Comparison of ENCODE assay signal across 14 mouse cellular contexts in the genomic region with DNA sequence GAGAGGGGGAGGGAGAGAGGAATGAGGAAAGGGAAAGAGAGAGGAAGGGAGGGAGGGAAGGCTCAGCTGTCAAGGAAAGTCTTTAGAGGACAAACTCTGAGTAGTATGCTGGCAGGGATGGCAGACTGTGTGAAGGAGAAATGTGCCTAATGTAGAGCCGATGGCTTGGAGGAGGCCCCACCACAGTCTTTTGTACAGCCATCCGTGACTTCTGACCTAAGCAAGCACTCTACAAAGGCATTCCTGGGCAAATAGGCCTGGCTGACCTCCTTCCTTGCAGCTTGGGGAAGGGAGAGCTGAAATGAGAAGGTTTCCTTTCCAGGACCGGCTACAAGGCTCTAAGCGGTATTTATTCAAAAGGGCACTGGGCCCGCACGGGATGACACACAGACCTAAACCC.
A peak's percentile ranks its signal among the peaks of the same experiment; 100 is the strongest.
DNase-seq lines count a peak whose midpoint lies in the region; ATAC-seq lines count a peak whose summit lies in the region.
"Had no signal": no experiment of that assay in that cellular context is flagged by ENCODE, and none has a peak within 500 bp of the region (broad histone marks: within the 10 kb centered on the region; RNA-seq: fewer than 3 reads in every experiment).

No protein-coding gene starts in this region.

- WGBS in hindbrain, embryonic 11.5 days, result 31% methylated on average over 6 of the region's 6 CpGs
- WGBS in hindbrain, embryonic 13.5 days, result 26% methylated on average over 6 of the region's 6 CpGs
- 54% methylated on average over 6 of the region's 6 CpGs for WGBS in limb, embryonic 13.5 days
- WGBS in liver, embryonic 11.5 days, result 77% methylated on average over 6 of the region's 6 CpGs

- H3K36me3 ChIP-seq in hindbrain, embryonic 11.5 days (ENCODE audit: control insufficient read depth, insufficient read depth, low read length), result no peaks in the 10 kb centered on the region
- peaks cover 4% of the 10 kb centered on the region; the same call in 1 of the 2 replicates for H3K36me3 ChIP-seq in hindbrain, embryonic 13.5 days
- H3K36me3 ChIP-seq in limb, embryonic 13.5 days, result no peaks in the 10 kb centered on the region
- no peaks in the 10 kb centered on the region for H3K36me3 ChIP-seq in liver, embryonic 11.5 days (ENCODE audit: control insufficient read depth, insufficient read depth, low read length)
- H3K36me3 ChIP-seq: heart, embryonic 15.5 days; liver, embryonic 12.5 days had no signal

- peak overlapping the region; percentile 31; the same call in 1 of the 2 replicates for H3K9ac ChIP-seq in hindbrain, embryonic 11.5 days (ENCODE audit: low read depth, low read length)
- H3K9ac ChIP-seq in hindbrain, embryonic 13.5 days, result no peak overlapping the region
- 0 out of 2 replicates have a peak overlapping the region, but pooled peaks have one; percentile 19 for H3K9ac ChIP-seq in limb, embryonic 13.5 days
- no peak overlapping the region for H3K9ac ChIP-seq in liver, embryonic 11.5 days (ENCODE audit: low read depth, low read length)
- H3K9ac ChIP-seq: heart, embryonic 15.5 days; liver, embryonic 12.5 days had no signal

- H3K4me1 ChIP-seq in hindbrain, embryonic 11.5 days (replicated peaks; ENCODE audit: control insufficient read depth, insufficient read depth, low read length), result no peaks in the 10 kb centered on the region; the same call in 1 of the 2 replicates
- peaks cover 9% of the 10 kb centered on the region for H3K4me1 ChIP-seq in hindbrain, embryonic 13.5 days (replicated peaks)
- peaks cover 34% of the 10 kb centered on the region for H3K4me1 ChIP-seq in limb, embryonic 13.5 days
- H3K4me1 ChIP-seq in liver, embryonic 11.5 days (replicated peaks; ENCODE audit: control insufficient read depth, insufficient read depth, low read length), result no peaks in the 10 kb centered on the region
- H3K4me1 ChIP-seq: megakaryocyte, embryonic 14.5 days had no signal

- H3K9me3 ChIP-seq in hindbrain, embryonic 11.5 days (ENCODE audit: control insufficient read depth, low read length), result no peaks in the 10 kb centered on the region
- H3K9me3 ChIP-seq in hindbrain, embryonic 13.5 days, result no peaks in the 10 kb centered on the region
- H3K9me3 ChIP-seq in limb, embryonic 13.5 days, result no peaks in the 10 kb centered on the region
- H3K9me3 ChIP-seq in liver, embryonic 11.5 days (ENCODE audit: control insufficient read depth, low read length), result no peaks in the 10 kb centered on the region
- H3K9me3 ChIP-seq: heart, embryonic 15.5 days; liver, embryonic 12.5 days had no signal

- H3K4me2 ChIP-seq in hindbrain, embryonic 11.5 days (replicated peaks; ENCODE audit: low read depth, low read length), result no peak overlapping the region
- H3K4me2 ChIP-seq in hindbrain, embryonic 13.5 days, result no peak overlapping the region
- no peak overlapping the region for H3K4me2 ChIP-seq in limb, embryonic 13.5 days (replicated peaks)
- H3K4me2 ChIP-seq in liver, embryonic 11.5 days, result no peak overlapping the region
- H3K4me2 ChIP-seq: heart, embryonic 15.5 days; liver, embryonic 12.5 days had no signal

- no peak for DNase-seq in hindbrain, embryonic 11.5 days (ENCODE audit: low spot score)
- peak; percentile 37 for DNase-seq in 3T3-L1 (ENCODE audit: low read depth, low spot score)
- DNase-seq in embryo, embryonic 9.5 days (ENCODE audit: extremely low spot score), result peak; percentile 29
- no peak for DNase-seq in liver, embryonic 11.5 days (ENCODE audit: low spot score)
- DNase-seq: cerebellum, postnatal 25 days; thymus, postnatal 4 days had no signal

- no peaks in the 10 kb centered on the region for H3K27me3 ChIP-seq in hindbrain, embryonic 11.5 days (ENCODE audit: control insufficient read depth, insufficient read depth, low read length)
- no peaks in the 10 kb centered on the region for H3K27me3 ChIP-seq in hindbrain, embryonic 13.5 days
- no peaks in the 10 kb centered on the region for H3K27me3 ChIP-seq in limb, embryonic 13.5 days
- H3K27me3 ChIP-seq in liver, embryonic 11.5 days (replicated peaks; ENCODE audit: control insufficient read depth, insufficient read depth, low read length), result no peaks in the 10 kb centered on the region
- H3K27me3 ChIP-seq: heart, embryonic 15.5 days; liver, embryonic 12.5 days; megakaryocyte, embryonic 14.5 days had no signal

- ATAC-seq in hindbrain, embryonic 11.5 days (ENCODE audit: low FRiP score), result no peak
- ATAC-seq in hindbrain, embryonic 13.5 days (ENCODE audit: low FRiP score), result no peak
- ATAC-seq in limb, embryonic 13.5 days (ENCODE audit: low FRiP score, low read depth), result no peak
- no peak for ATAC-seq in inflammation-experienced regulatory T-cells, adult 6 months
- ATAC-seq in liver, embryonic 11.5 days (replicated peaks; ENCODE audit: low FRiP score), result no peak
- ATAC-seq: hindbrain, embryonic 16.5 days; liver, embryonic 12.5 days had no signal

- no peak overlapping the region for H3K27ac ChIP-seq in hindbrain, embryonic 11.5 days (ENCODE audit: low read depth, low read length)
- H3K27ac ChIP-seq in hindbrain, embryonic 13.5 days, result no peak overlapping the region
- H3K27ac ChIP-seq in limb, embryonic 13.5 days, result peak overlapping the region; percentile 73; the same call in 1 of the 2 replicates
- H3K27ac ChIP-seq in liver, embryonic 11.5 days (ENCODE audit: low read depth, low read length), result no peak overlapping the region
- H3K27ac ChIP-seq: heart, embryonic 15.5 days; left cerebral cortex, adult 2 months; liver, embryonic 12.5 days had no signal

- no peak overlapping the region for H3K4me3 ChIP-seq in hindbrain, embryonic 11.5 days (ENCODE audit: low read depth, low read length)
- H3K4me3 ChIP-seq in hindbrain, embryonic 13.5 days, result no peak overlapping the region
- H3K4me3 ChIP-seq in limb, embryonic 13.5 days, result no peak overlapping the region
- no peak overlapping the region for H3K4me3 ChIP-seq in liver, embryonic 11.5 days (ENCODE audit: low read depth, low read length)
- H3K4me3 ChIP-seq: heart, embryonic 15.5 days; left cerebral cortex, adult 2 months; liver, embryonic 12.5 days had no signal

Comparison
In these comparisons a context has a peak if more than half of its experiments do, and no peak if none do; other contexts are left out.
1. H3K9ac ChIP-seq: peak in hindbrain, embryonic 11.5 days (single experiment) and limb, embryonic 13.5 days (single experiment); none in hindbrain, embryonic 13.5 days (single experiment) and liver, embryonic 11.5 days (single experiment).
2. DNase-seq: peak in 3T3-L1 (single experiment) and embryo, embryonic 9.5 days (single experiment); none in hindbrain, embryonic 11.5 days (single experiment) and liver, embryonic 11.5 days (single experiment).